In the genomic region with DNA sequence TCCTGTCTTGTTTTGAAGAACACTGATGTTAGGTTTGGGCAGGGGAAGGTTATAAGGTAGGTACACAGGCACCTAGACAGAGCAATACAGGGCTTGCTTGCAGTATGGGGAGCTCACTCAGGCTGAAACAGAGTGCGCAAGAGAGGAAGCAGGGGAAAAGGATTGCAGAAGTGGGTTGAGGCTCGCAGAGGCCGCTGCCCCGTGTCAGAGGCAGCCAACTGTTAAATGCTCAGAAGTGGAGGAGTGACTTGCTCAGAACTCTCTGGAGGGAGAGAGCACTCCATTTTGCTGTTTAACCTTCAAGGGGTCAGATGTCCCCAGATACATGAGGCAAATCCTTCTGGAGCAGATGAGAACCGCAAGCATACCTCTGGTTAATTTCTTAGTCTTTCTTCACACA, we compare ENCODE assay signal across 10 mouse cellular contexts.
DNase-seq lines count a peak whose midpoint lies in the region; ATAC-seq and TF ChIP-seq lines count a peak whose summit lies in the region.
"Had no signal": no experiment of that assay in that cellular context is flagged by ENCODE, and none has a peak within 500 bp of the region (broad histone marks: within the 10 kb centered on the region; RNA-seq: fewer than 3 reads in every experiment).

No protein-coding gene starts in this region.

- TF ChIP-seq CTCF in bone marrow, adult 2 months (IDR thresholded peaks at IDR 0.05; ENCODE audit: control insufficient read depth, insufficient read depth, low read length), result no peak
- no peak for TF ChIP-seq CTCF in gastrocnemius, adult 2 months (IDR thresholded peaks at IDR 0.05)

- H3K4me2 ChIP-seq in limb, embryonic 11.5 days (ENCODE audit: low read depth, severe bottlenecking), result no peak overlapping the region
- H3K4me2 ChIP-seq: limb, embryonic 15.5 days had no signal

- intact Hi-C loops in gastrocnemius, adult 2 months (cut with DNase I), result no loop called here

- no peaks in the 10 kb centered on the region for H3K36me3 ChIP-seq in limb, embryonic 11.5 days (ENCODE audit: control insufficient read depth, insufficient read depth, low read length)
- H3K36me3 ChIP-seq: limb, embryonic 15.5 days had no signal

- H3K9me3 ChIP-seq in limb, embryonic 11.5 days (ENCODE audit: control insufficient read depth, low read length), result no peaks in the 10 kb centered on the region
- H3K9me3 ChIP-seq: limb, embryonic 15.5 days had no signal

- H3K9ac ChIP-seq in limb, embryonic 11.5 days (ENCODE audit: low read length), result no peak overlapping the region
- H3K9ac ChIP-seq: limb, embryonic 15.5 days had no signal

- peak; percentile 31 for DNase-seq in layer of hippocampus, adult 9-11 months
- DNase-seq in layer of hippocampus, adult 18-20 months (ENCODE audit: low spot score in 2 of 2), result no peak
- DNase-seq in limb, embryonic 11.5 days (ENCODE audit: low spot score), result no peak
- DNase-seq in retina, postnatal 1 day, result peak; percentile 30
- DNase-seq in Muller cell, postnatal 12 days (ENCODE audit: inconsistent ontology term), result no peak
- no peak for DNase-seq in layer of hippocampus, postnatal 36 days
- DNase-seq in gastrocnemius, adult 2 months, result no peak
- DNase-seq: adrenal gland, adult 8-10 months had no signal

- 0 out of 2 replicates have a peak, but pooled peaks have one; percentile 41 for TF ChIP-seq POLR2A in bone marrow, adult 2 months (IDR thresholded peaks at IDR 0.05; ENCODE audit: borderline replicate concordance, control insufficient read depth, low read depth, low read length)

- H3K4me1 ChIP-seq in bone marrow, adult 2 months (ENCODE audit: control insufficient read depth, insufficient read depth, low read length), result peaks cover 5% of the 10 kb centered on the region
- peaks cover 10% of the 10 kb centered on the region for H3K4me1 ChIP-seq in limb, embryonic 11.5 days (ENCODE audit: control insufficient read depth, insufficient read depth, low read length)

- peak overlapping the region; percentile 71; the same call in 1 of the 2 replicates for H3K27ac ChIP-seq in bone marrow, adult 2 months (ENCODE audit: control insufficient read depth, insufficient read depth, low read depth, low read length, poor library complexity)
- H3K27ac ChIP-seq in limb, embryonic 11.5 days (replicated peaks; ENCODE audit: low read depth, low read length), result peak overlapping the region; percentile 56; the same call in 1 of the 2 replicates
- H3K27ac ChIP-seq in gastrocnemius, adult 2 months, result no peak overlapping the region
- H3K27ac ChIP-seq: limb, embryonic 15.5 days had no signal

- H3K4me3 ChIP-seq in bone marrow, adult 2 months (replicated peaks; ENCODE audit: control insufficient read depth, low read depth, low read length), result no peak overlapping the region
- H3K4me3 ChIP-seq in limb, embryonic 11.5 days (ENCODE audit: low read depth, low read length), result no peak overlapping the region
- no peak overlapping the region for H3K4me3 ChIP-seq in gastrocnemius, adult 2 months
- H3K4me3 ChIP-seq: limb, embryonic 15.5 days had no signal

- WGBS in bone marrow, adult 2 months, result 12% methylated on average over 5 of the region's 5 CpGs
- 61% methylated on average over 5 of the region's 5 CpGs for WGBS in limb, embryonic 11.5 days

- ATAC-seq in limb, embryonic 11.5 days (ENCODE audit: insufficient number of reproducible peaks, low FRiP score, low TSS enrichment, low read depth), result no peak

- no peaks in the 10 kb centered on the region for H3K27me3 ChIP-seq in limb, embryonic 11.5 days (ENCODE audit: control insufficient read depth, insufficient read depth, low read length)

Comparison
In these comparisons a context has a peak if more than half of its experiments do, and no peak if none do; other contexts are left out.
1. DNase-seq: peak in layer of hippocampus, adult 9-11 months (single experiment) and retina, postnatal 1 day (single experiment); none in layer of hippocampus, adult 18-20 months (0 of 2), limb, embryonic 11.5 days (single experiment), Muller cell, postnatal 12 days (single experiment), layer of hippocampus, postnatal 36 days (0 of 2) and gastrocnemius, adult 2 months (single experiment).